Mouse (Mus musculus) layer of hippocampus, adult 11-12 months (tissue): ENCODE measurements at regions not wholly inside any gene's neighbourhood (a gene's known extent, or its start where the extent isn't known, plus 50 kb on each side); places are given as distances from the start of the nearest gene placed in this dataset.

Experiments
- DNase-seq: peaks from one replicate; pipeline ENCODE4 v3.0.0; 2022; ENCODE audit warnings: low spot score

DNA sequence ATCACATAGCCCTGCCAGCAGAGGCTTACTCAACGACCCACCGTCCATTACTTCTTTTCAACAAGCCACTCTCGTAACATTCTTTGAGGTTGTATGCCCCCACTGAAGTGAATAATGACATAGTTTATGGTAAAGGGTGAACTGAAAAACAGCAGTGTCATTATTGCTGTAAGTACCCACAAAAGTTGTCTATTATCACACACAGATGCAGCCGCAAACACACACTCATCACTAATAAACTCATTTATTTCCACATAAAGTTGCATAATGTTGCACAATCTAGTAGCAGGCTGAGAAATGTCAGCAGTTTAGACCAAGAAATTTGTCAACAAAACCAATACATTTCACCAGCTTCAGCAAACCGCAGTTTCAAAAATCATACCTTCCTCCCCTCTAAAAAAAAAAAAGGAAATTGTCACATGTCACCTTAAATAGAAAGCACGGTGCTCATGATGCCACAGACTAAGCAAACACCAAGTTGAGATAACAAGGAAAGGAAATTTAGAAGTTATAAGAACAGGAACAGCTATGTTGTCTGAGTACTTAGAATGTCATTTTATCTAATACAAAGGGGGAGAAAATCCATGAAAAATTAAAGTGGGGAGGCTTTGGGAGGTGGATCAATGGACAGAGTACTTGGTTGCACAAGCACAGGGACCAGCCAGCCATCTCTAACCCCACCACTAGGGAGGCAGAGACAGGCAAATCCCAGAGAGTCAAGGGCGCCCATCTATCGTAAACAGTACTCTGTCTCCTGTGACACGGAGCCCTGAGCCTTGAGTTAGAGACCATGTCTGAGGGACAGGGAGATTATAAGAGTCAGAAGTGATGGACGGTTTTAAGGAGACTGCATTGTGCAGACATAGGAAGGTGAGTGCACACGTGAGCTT, 195.9 kb downstream of the Hlx start:
- no peak for DNase-seq

GRCm38 (mm10) chr1:184535691-184536090, 196.7 kb downstream of the Hlx start:
- peak; percentile 8 for DNase-seq

DNA sequence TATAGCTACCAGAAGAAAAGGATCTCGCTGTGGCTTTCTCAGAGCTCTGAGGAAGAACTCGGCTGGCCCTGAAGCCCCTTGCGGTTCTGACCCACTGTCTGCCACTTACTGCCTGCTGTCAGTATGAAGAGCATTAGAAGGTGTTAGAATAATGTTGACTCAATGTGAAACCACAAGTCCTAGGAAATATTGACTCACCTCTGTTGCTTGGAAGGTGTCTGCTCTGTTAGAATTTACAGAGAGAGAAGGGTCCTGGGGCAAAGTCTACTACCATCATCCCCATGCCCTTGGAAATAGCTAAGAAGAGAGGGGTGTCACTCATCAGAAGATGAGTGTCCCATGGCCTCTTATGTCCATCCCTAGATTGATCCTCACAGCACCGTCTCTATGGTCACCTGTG, 197.9 kb downstream of the Hlx start:
- no peak for DNase-seq

DNA sequence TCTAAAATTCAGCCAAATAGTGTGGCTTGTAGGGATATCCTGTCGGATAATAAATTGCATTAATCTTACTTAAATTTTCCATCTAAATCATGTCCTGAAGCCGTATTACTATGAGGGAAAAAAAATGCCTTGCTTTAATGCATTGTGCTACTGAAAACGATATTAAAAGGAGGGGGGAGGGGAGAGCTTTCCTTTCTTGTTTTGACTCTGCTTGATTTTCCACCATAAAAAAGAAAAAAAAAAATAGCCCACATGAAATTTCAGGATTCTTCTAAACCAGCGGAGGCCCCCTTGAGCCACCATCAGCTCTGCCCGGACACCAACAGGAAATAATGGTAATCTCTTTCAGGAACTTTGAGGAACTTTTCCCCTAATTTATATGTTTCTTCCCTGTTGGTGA, 198.5 kb downstream of the Hlx start:
- no peak for DNase-seq

GRCm38 (mm10) chr1:184532488-184533055, 199.8 kb downstream of the Hlx start:
- DNase-seq = no peak

DNA sequence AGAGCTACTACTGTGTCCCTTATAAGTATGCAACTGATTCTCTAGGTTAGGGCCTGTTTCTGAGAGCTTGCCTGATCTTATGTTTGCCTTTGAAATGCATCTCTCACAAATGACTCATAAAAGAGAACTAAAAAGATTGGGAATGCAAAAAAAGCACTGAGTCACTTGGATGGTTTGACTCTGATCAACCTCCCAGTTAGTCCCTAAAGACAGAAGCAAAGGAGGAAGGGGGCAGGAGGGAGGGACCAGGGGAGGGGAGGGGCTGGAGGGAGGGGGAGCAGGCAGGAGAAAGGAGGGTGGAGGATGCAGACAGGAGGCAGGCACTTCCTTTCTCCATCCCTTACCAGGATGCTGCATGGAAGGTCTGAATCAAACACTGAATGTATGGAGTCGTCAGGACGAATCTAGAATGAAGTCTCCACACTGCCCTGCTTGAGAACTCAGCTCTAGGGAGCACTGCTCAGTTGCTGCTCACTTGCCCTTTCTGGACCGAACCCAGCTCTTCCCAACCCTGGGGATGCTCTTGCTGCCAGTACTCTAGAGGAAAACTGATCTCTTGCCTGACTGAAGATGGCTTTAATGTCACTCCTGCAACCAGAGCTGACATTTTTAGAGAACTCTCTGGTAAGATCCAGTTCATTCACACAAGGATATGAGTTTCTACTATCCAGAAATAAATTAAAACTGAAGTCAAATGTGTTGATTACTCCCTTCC, 201.7 kb downstream of the Hlx start:
- DNase-seq = no peak

- no peak for DNase-seq
Observed at GRCm38 (mm10) chr1:184525740-184526139, 206.7 kb downstream of the Hlx start.

DNA sequence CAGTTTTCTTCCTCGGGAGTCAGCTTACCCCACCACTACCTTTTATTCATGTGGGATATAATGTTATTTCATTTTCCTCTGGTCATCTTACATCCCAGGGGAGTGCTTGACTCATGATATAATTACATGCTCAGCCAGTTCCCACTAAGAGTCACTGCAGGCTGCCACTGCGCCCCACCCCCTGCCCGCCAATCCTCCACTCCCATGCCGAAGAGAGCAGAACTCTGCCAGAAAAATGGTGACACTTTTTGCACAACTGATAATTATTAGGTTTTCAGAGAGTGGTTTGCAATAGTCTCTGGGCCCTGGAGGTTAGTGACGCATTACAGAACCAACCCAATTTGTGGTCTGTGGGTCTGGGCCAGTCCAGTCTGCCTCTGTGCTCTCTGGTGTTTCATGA, 212.9 kb downstream of the Hlx start:
- DNase-seq = no peak

DNA sequence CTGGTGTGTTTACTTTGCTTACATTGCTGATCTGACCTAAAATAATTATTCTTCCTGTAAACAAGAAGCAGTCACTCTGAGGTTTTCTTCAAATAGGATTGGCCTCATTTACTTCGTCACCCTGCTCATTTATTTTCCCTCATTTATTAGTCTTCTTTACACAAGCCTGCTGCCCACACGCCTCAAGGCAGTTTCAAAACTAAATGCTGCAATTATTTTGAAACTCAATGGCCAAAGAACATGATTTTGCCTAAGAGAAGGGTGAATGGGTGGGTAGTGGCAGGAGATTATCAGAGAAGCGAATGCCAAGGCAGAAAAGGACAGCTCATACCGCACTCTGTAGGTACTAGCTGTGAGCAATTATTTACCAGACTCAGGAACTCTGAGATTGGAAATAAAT, 227.8 kb downstream of the Hlx start:
- no peak for DNase-seq

DNA sequence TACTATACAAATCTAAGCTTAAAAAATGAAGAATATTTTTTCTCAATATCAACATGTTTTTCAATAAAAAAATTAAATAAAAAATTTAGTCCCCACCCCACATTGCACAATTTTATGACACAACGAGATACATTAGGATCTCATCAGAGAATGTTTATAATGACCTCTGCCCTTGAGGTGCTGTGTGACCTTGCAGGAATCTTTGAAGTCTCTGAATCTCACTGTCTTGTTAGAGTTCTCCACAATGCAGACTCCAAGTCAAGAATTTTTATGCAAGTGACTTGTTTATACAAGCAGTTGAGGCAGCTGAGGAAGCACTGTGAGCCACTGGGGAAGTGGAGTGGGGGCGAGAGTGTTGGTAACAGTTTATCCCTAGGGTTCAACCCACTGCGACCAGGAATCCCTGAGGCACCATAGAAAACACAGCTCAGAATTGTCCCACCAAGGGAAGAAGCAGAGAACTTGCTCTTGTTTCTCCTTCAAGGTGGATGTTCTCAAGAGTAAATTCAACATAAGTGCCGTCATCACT, 228.5 kb downstream of the Hlx start:
- DNase-seq = no peak

DNA sequence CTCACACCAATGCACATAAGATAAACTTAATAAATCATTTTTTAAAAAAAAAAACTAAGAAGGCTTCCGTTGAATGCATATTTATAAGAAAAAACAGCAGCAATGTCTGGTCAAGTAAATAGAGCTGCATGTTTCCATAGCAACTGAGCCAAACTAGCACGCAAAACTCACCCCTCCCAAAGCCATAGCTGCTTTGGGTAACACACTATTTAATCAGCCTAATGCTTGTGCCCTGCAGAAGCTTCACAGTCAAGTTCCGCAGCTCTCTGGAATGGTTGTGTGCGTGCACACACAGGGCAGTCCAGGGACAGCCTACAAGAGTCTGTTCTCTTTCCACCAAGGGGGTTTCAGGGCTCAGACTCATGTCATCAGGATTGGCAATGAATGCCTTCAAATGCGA, 231.7 kb downstream of the Hlx start:
- DNase-seq = no peak

GRCm38 (mm10) chr1:184498909-184499525, 233.4 kb downstream of the Hlx start:
- DNase-seq = no peak

DNA sequence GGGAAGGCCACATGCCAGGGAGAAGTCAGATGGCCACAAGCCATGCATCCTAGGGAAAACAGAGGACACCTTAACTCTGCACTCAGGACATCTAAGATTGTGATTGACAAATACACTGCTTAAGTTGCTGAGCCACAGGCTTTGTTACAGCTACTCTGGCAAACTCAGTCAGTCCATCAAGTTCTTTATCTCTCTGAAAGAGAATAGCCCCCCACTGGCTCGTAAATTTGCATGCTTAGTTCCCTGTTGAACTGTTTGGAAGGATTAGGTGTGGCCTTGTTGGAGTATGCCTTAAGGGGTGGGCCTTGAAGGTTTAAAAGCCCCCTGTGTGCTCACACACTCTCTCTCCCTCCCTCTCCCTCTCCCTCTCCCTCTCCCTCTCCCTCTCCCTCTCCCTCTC, 235.4 kb downstream of the Hlx start:
- DNase-seq = no peak

- DNase-seq = no peak
Observed at GRCm38 (mm10) chr1:184493811-184494210, 238.6 kb downstream of the Hlx start.

DNA sequence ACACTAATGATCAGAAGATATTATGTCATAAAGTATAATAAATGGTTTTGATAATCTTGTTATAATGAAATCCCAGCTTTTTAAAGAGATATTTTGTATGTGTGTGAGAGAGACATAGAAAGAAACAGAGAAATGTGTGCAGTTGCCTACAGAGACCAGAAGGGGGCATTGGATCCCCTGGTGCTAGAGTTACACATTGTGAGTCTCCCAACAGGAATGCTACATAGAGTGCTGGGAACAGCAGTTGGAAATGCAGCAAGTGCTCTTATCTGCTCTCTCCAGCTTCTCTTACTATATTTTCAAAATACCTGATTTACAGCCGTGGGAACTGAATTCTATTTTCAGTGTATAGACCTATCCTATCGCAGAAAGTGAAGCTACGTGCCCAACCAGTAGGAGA, 240.3 kb downstream of the Hlx start:
- DNase-seq = no peak

GRCm38 (mm10) chr1:184491252-184491651, 241.2 kb downstream of the Hlx start:
- no peak for DNase-seq

DNA sequence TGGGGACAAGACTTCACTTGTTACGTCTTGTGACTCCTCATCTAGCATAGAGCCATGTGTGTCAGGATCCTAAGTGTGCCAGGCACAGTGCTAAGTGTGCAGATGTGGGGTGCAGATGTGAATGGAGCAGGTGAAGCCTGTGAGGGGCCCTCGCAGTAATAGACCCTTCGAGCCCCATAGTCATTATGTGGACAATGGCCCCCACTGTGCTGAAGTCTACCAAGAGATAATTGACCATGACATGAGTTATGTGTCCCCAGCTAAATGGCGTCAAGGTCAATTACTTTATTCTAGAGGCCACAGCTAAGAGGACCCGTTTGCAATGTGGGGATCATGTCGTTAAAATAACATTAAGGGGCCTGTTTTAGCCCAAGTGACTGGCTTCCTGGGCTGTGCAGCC, 245.0 kb downstream of the Hlx start:
- DNase-seq = no peak

GRCm38 (mm10) chr1:184484801-184485200, 247.6 kb downstream of the Hlx start:
- no peak for DNase-seq

- no peak for DNase-seq
Observed at GRCm38 (mm10) chr1:184483371-184483770, 249.0 kb downstream of the Hlx start.

DNA sequence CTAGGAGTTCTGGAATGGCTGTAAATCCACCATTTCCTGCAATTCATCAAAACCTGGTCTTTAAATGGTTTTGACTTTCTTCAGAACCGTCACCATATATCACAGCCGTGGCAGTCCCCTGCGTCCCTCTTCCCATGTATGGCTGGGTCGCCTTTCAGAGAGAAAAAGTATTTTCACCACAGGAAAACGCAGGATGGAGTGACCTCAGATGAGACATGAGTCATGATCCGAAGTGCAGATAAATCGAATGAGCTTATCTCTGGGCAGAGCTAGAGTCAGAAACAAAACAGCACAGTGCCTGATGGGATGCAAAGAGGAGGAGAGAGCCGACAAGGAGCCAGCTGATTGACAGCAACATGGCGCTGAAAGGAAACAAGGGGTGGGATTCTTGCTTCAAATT, 250.4 kb downstream of the Hlx start:
- no peak for DNase-seq

- DNase-seq = no peak
Observed at GRCm38 (mm10) chr1:184480571-184481220, 251.7 kb downstream of the Hlx start.

- DNase-seq = peak; percentile 13
Observed at GRCm38 (mm10) chr1:184478006-184478405, 254.4 kb downstream of the Hlx start.
